Mouse (Mus musculus) neural tube, embryonic 15.5 days (tissue): Measurements from ENCODE around the gene Pear1. TPM values are rescaled to one million over a fixed set of nuclear protein-coding genes. Genes with fewer than 3 reads are reported as not detected.

Experiments used
- ATAC-seq: fragments of 200-750 bp; cut with Nextera tagmentation; 2 replicates; pipeline ENCODE4 v1.8.0; 2017; ENCODE audit warnings: mild to moderate bottlenecking, moderate TSS enrichment, moderate library complexity; ENCODE audit not compliant: low FRiP score
- H3K27ac ChIP-seq: fragments of 300-500 bp; sonication (generic); replicated peaks from 2 replicates; pipeline ENCODE4 v1.5.1; 2015; ENCODE audit warnings: mild to moderate bottlenecking, inconsistent platforms
- H3K27me3 ChIP-seq: fragments of 300-500 bp; sonication (generic); replicated peaks from 2 replicates; pipeline ENCODE4 v1.6.1; 2015; ENCODE audit warnings: inconsistent platforms
- H3K36me3 ChIP-seq: fragments of 300-500 bp; sonication (generic); 2 replicates; pipeline ENCODE4 v1.6.1; 2015; ENCODE audit warnings: inconsistent platforms
- H3K4me1 ChIP-seq: fragments of 300-500 bp; sonication (generic); 2 replicates; pipeline ENCODE4 v1.6.1; 2015; ENCODE audit warnings: inconsistent platforms
- H3K4me2 ChIP-seq: fragments of 300-500 bp; sonication (generic); 2 replicates; pipeline ENCODE4 v1.6.1; 2015; ENCODE audit warnings: inconsistent platforms, mild to moderate bottlenecking, moderate library complexity
- H3K4me3 ChIP-seq: fragments of 300-500 bp; sonication (generic); replicated peaks from 2 replicates; pipeline ENCODE4 v1.5.1; 2015; ENCODE audit warnings: mild to moderate bottlenecking, inconsistent platforms
- H3K9ac ChIP-seq: fragments of 300-500 bp; sonication (generic); replicated peaks from 2 replicates; pipeline ENCODE4 v1.6.1; 2015; ENCODE audit warnings: mild to moderate bottlenecking, inconsistent platforms
- H3K9me3 ChIP-seq: fragments of 300-500 bp; sonication (generic); replicated peaks from 2 replicates; pipeline ENCODE4 v1.6.1; 2016; ENCODE audit warnings: inconsistent platforms
- WGBS: fragments of 180-500 bp; shearing (Covaris S2); methylation state at CpG from one replicate; pipeline ENCODE4 v1.1.7; 2015; ENCODE audit warnings: mixed read lengths; 5-methylcytosine and 5-hydroxymethylcytosine counted together
- polyA plus RNA-seq: library from polyadenylated mRNA; unstranded; fragments of >200 nt; fragmentation: Nextera tagmentation; extraction: Ambion mirVana; gene quantifications from 2 replicates; pipeline ENCODE4 v1.2.1, GENCODE M21; 2015

Pear1 gene
- polyA plus RNA-seq, 1 experiment from 2014 or later, result 9.1 TPM

DNA sequence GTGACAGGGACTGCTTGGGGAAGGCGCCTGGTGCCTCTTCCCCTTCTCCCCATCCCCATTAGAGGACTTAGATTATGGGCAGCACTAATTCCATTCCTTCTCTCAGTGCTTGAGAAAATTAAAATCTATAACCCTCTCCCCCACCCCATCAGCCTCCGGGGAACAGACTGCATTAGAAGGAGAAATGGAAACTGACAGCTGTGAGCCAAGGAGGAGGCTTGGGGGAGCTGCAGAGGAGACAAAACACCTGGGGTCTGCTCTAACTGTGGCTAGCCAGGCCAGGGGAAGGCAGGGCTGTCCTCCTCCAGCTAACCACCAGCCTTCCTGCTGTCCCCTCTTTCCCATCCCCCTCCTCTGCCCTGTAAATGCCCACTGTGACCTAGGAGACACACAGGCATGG is 45.0 kb downstream of the Pear1 start:
- H3K4me1 ChIP-seq, result peaks cover 20% of the 10 kb centered on the region
- 53% methylated on average over 2 of the region's 2 CpGs for WGBS
- no peak overlapping the region for H3K4me3 ChIP-seq
- no peaks in the 10 kb centered on the region for H3K36me3 ChIP-seq
- H3K27me3 ChIP-seq, result peaks cover 7% of the 10 kb centered on the region; the same call in 1 of the 2 replicates
- H3K4me2 ChIP-seq, result no peak overlapping the region
- no peaks in the 10 kb centered on the region for H3K9me3 ChIP-seq
- no peak overlapping the region for H3K27ac ChIP-seq
- ATAC-seq, result no peak
- H3K9ac ChIP-seq, result no peak overlapping the region; the same call in 1 of the 2 replicates

DNA sequence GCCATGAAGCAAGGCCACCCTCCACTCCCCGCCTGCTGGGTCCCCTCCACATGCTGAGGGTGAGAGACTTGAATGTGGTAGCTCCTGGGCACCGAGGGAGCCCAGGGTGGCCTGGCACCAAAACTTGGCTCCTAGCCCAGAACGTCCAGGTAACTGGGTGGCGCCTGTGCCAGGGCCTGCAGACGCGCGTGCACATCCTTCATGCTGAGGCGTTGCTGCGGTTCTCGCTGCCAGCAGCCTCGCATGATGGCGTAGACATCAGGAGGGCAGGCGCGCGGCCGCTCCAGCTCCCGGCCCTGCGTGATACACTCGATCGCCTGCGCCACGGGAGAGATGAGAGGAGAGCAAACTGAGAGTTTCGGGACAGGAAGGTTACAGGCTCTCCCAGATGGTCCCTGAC is 45.8 kb downstream of the Pear1 start:
- H3K9me3 ChIP-seq, result no peaks in the 10 kb centered on the region
- peak overlapping the region; percentile 38 for H3K4me2 ChIP-seq
- H3K36me3 ChIP-seq, result no peaks in the 10 kb centered on the region
- no peak overlapping the region; the same call in 1 of the 2 replicates for H3K9ac ChIP-seq
- 41% methylated on average over 23 of the region's 23 CpGs for WGBS
- peaks cover 7% of the 10 kb centered on the region; the same call in 1 of the 2 replicates for H3K27me3 ChIP-seq
- 0 out of 2 replicates have a peak, but pooled peaks have one; percentile 19 for ATAC-seq
- no peak overlapping the region for H3K27ac ChIP-seq
- H3K4me1 ChIP-seq, result peaks cover 20% of the 10 kb centered on the region
- H3K4me3 ChIP-seq, result no peak overlapping the region

- no peaks in the 10 kb centered on the region for H3K9me3 ChIP-seq
- no peak overlapping the region for H3K4me3 ChIP-seq
- WGBS, result 49% methylated on average over 6 of the region's 6 CpGs
- ATAC-seq, result no peak
- H3K9ac ChIP-seq, result no peak overlapping the region
- no peaks in the 10 kb centered on the region for H3K36me3 ChIP-seq
- H3K4me1 ChIP-seq, result 0 out of 2 replicates have a peak, but pooled peaks cover 5% of the 10 kb centered on the region
- H3K27ac ChIP-seq, result no peak overlapping the region
- H3K27me3 ChIP-seq, result peaks cover 46% of the 10 kb centered on the region
- H3K4me2 ChIP-seq, result no peak overlapping the region
These were observed 53.0 kb downstream of the Pear1 start for GRCm38 (mm10) chr3:87771088-87771487.

DNA sequence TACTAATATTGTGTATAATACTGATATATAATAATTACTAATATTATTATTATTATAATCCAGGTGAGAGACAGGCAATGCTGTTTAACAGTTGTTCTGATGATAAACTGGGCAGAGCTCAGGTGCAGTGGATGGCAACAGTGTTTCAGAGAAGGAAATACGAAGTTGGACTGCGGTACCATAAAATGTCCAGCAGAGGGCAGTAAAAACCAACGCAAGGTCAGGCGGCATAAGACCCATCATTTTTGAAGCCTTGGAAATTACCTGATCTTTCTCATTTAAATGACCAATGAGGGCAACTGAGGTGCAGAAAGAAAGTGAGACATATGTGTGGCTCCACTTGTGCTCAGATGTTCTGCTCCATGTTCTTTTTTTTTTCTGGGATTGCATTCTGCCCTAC is 53.8 kb downstream of the Pear1 start:
- H3K4me3 ChIP-seq, result no peak overlapping the region
- no peak for ATAC-seq
- no peaks in the 10 kb centered on the region for H3K9me3 ChIP-seq
- no peak overlapping the region for H3K27ac ChIP-seq
- H3K9ac ChIP-seq, result no peak overlapping the region
- WGBS, result under 1% methylated on average over 4 of the region's 4 CpGs
- no peaks in the 10 kb centered on the region for H3K36me3 ChIP-seq
- 0 out of 2 replicates have a peak, but pooled peaks cover 3% of the 10 kb centered on the region for H3K4me1 ChIP-seq
- peaks cover 48% of the 10 kb centered on the region for H3K27me3 ChIP-seq
- no peak overlapping the region for H3K4me2 ChIP-seq

GRCm38 (mm10) chr3:87769506-87769905 is 54.6 kb downstream of the Pear1 start:
- Histone ChIP-seq H3K27ac (no peak overlapping the region), H3K9ac (no peak overlapping the region), H3K27me3 (peaks cover 53% of the 10 kb centered on the region), H3K4me1 (0 out of 2 replicates have a peak, but pooled peaks cover 5% of the 10 kb centered on the region), H3K36me3 (no peaks in the 10 kb centered on the region), H3K4me2 (no peak overlapping the region), H3K4me3 (no peak overlapping the region), H3K9me3 (no peaks in the 10 kb centered on the region)
- WGBS, result 79% methylated on average over 8 of the region's 8 CpGs
- ATAC-seq, result no peak

DNA sequence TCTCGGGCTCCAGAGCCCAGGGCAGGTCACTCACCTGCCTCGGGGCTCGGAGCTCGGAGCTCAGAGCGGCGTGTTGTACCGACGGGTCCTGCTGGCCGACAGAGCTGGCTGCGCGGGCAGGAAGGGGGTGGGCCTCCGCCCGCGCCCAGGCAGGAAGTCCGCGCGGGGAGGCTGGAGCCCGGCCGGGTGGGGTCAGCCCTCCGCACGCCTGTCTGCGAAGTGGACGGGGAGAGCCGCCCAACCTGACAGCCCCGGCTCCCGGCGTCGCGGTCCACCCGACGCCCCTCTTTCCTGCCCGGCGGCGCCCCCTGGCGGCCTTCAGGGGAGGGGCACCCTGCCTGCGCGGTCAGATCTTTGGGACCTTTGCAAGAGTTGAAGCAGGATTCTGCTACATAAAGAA is 55.3 kb downstream of the Pear1 start:
- ATAC-seq, result no peak
- no peaks in the 10 kb centered on the region for H3K36me3 ChIP-seq
- peaks cover 9% of the 10 kb centered on the region; the same call in 1 of the 2 replicates for H3K4me1 ChIP-seq
- peak overlapping the region; percentile 50 for H3K4me2 ChIP-seq
- H3K27me3 ChIP-seq, result peaks cover 56% of the 10 kb centered on the region
- H3K4me3 ChIP-seq, result peak overlapping the region; percentile 37
- H3K27ac ChIP-seq, result peak overlapping the region; percentile 54
- 2% methylated on average over 33 of the region's 37 CpGs for WGBS
- H3K9me3 ChIP-seq, result no peaks in the 10 kb centered on the region
- H3K9ac ChIP-seq, result 0 out of 2 replicates have a peak overlapping the region, but pooled peaks have one; percentile 30

- whole genome bisulfite sequencing, result 54% methylated on average over 6 of the region's 6 CpGs
- H3K9me3 ChIP-seq, result no peaks in the 10 kb centered on the region
- peaks cover 57% of the 10 kb centered on the region for H3K27me3 ChIP-seq
- H3K36me3 ChIP-seq, result no peaks in the 10 kb centered on the region
- peak overlapping the region; percentile 37 for H3K4me3 ChIP-seq
- peak overlapping the region; percentile 54 for H3K27ac ChIP-seq
- H3K9ac ChIP-seq, result 0 out of 2 replicates have a peak overlapping the region, but pooled peaks have one; percentile 30
- H3K4me2 ChIP-seq, result peak overlapping the region; percentile 50
- peaks cover 13% of the 10 kb centered on the region for H3K4me1 ChIP-seq
- no peak for ATAC-seq
These were observed 55.7 kb downstream of the Pear1 start for GRCm38 (mm10) chr3:87768431-87768830.

DNA sequence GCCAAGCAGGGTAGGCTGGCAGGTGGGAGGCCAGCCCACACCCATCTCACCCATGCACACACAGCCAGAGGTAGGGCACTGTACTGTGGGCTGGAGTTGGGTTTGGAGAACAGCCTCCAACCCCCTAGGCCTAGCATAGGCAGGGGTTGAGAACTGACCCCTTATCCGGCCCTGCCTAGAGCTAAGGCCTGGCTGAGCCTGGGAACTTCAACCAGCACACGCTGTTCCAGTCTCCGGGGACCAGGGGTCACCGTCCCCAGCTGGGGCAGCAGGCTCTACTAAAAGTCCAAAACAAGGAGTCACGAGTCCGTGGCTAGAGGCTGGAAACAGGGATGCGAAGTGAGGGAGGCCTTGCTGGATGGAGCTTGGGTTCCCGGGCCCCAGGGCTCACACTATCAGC is 56.3 kb downstream of the Pear1 start:
- H3K27me3 ChIP-seq, result peaks cover 61% of the 10 kb centered on the region
- peaks cover 17% of the 10 kb centered on the region for H3K4me1 ChIP-seq
- H3K9me3 ChIP-seq, result no peaks in the 10 kb centered on the region
- 85% methylated on average over 8 of the region's 8 CpGs for WGBS
- H3K4me3 ChIP-seq, result peak overlapping the region; percentile 37
- H3K4me2 ChIP-seq, result peak overlapping the region; percentile 50
- ATAC-seq, result no peak
- H3K9ac ChIP-seq, result no peak overlapping the region
- no peaks in the 10 kb centered on the region for H3K36me3 ChIP-seq
- H3K27ac ChIP-seq, result 0 out of 2 replicates have a peak overlapping the region, but pooled peaks have one; percentile 54

- Histone ChIP-seq H3K27me3 (peaks cover 56% of the 10 kb centered on the region), H3K4me2 (peak overlapping the region; percentile 50)
These were observed 57.8 kb downstream of the Pear1 start for GRCm38 (mm10) chr3:87766284-87766667.

DNA sequence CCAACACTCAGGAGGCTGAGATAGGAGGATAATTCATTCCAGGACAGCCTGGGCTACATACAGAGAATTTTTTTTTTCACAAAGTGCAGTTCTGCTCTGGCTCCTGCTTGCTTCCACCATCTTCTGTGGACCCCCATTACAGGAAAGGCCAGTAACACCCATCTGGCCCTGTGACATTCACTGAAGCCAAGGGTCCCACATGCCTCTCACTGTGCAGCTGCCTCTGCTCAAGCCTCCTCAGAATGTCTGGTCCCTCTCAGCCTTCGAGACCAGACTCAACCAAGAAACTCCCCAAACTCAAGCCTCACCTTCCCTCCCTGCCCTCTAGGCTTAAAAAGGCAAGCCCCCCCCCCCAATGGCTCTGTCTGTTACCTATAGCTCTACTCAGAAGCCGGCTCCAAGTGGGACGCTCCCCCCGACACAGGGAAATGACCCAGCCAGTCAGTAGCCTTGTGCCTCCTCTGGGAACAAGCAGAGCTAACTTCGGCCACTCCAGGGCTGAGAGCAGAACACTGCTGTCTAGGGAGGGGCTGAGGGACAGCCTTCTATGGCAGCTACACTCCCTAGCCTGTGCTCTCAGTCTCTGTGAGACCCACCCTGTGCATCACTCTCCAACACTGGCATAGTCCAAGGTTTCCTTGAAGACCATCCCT is 58.3 kb downstream of the Pear1 start:
- Histone ChIP-seq H3K27me3 (peaks cover 53% of the 10 kb centered on the region), H3K36me3 (no peaks in the 10 kb centered on the region), H3K4me1 (peaks cover 14% of the 10 kb centered on the region), H3K4me2 (peak overlapping the region; percentile 50; the same call in 1 of the 2 replicates), H3K9ac (no peak overlapping the region), H3K4me3 (no peak overlapping the region), H3K27ac (no peak overlapping the region; the same call in 1 of the 2 replicates), H3K9me3 (no peaks in the 10 kb centered on the region)
- WGBS, result 74% methylated on average over 5 of the region's 5 CpGs
- ATAC-seq, result no peak

More at GRCm38 (mm10) chr3:87766284-87766667, 57.8 kb downstream of the Pear1 start:
- ATAC-seq, result no peak
- peaks cover 14% of the 10 kb centered on the region for H3K4me1 ChIP-seq
- H3K36me3 ChIP-seq, result no peaks in the 10 kb centered on the region
- no peaks in the 10 kb centered on the region for H3K9me3 ChIP-seq
- no peak overlapping the region for H3K9ac ChIP-seq
- WGBS, result 84% methylated on average over 3 of the region's 3 CpGs
- H3K27ac ChIP-seq, result no peak overlapping the region
- no peak overlapping the region for H3K4me3 ChIP-seq

GRCm38 (mm10) chr3:87765091-87765490 is 59.0 kb downstream of the Pear1 start:
- Histone ChIP-seq H3K27me3 (peaks cover 49% of the 10 kb centered on the region), H3K4me2 (peak overlapping the region; percentile 33)
- 20% methylated on average over 10 of the region's 10 CpGs for WGBS

DNA sequence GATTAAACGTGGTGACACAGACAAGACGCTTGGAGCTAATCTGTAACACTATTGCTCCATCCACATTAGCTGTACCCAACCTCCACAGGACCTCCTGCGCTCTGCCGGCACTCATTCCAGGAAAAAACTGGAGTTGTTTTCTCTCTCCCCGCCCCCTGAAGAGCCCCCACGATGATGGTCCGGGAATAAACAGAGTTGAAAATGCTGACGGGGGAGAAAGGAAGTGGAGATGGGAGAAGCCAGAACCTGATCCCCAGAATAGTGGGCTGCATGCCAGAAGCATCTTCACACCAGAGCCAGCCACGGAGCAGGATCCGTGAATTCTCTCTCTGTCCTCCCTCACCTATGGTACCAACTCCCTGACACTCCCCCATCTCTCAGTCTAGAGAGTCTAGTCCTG is 59.6 kb downstream of the Pear1 start:
- H3K4me3 ChIP-seq, result no peak overlapping the region

More at GRCm38 (mm10) chr3:87765091-87765490, 59.0 kb downstream of the Pear1 start:
- Histone ChIP-seq H3K4me1 (peaks cover 14% of the 10 kb centered on the region), H3K36me3 (no peaks in the 10 kb centered on the region), H3K9ac (no peak overlapping the region), H3K9me3 (no peaks in the 10 kb centered on the region), H3K27ac (peak overlapping the region; percentile 64), H3K4me3 (no peak overlapping the region)
- no peak for ATAC-seq

More for the DNA sequence above, 59.6 kb downstream of the Pear1 start:
- WGBS, result 34% methylated on average over 10 of the region's 10 CpGs
- peak overlapping the region; percentile 33 for H3K4me2 ChIP-seq
- no peak overlapping the region for H3K9ac ChIP-seq
- no peaks in the 10 kb centered on the region for H3K9me3 ChIP-seq
- H3K4me1 ChIP-seq, result peaks cover 14% of the 10 kb centered on the region
- H3K27me3 ChIP-seq, result peaks cover 43% of the 10 kb centered on the region
- H3K36me3 ChIP-seq, result no peaks in the 10 kb centered on the region
- H3K27ac ChIP-seq, result peak overlapping the region; percentile 64
- no peak for ATAC-seq
